Mouse (Mus musculus): ENCODE results near the gene Smad3.

The Smad3 gene

GRCm38 (mm10) chr9:63744595-63744994 lies 13.2 kb downstream of the Smad3 start:
- DNase-seq, result no peak

GRCm38 (mm10) chr9:63743775-63744174 lies 14.0 kb downstream of the Smad3 start:
- DNase-seq, result no peak

- DNase-seq, result no peak
These were observed 14.7 kb downstream of the Smad3 start for GRCm38 (mm10) chr9:63742887-63743660.

- DNase-seq, result no peak
These were observed 15.5 kb downstream of the Smad3 start for GRCm38 (mm10) chr9:63742318-63742717.

GRCm38 (mm10) chr9:63741792-63742191 lies 16.0 kb downstream of the Smad3 start:
- DNase-seq, result no peak

- DNase-seq, result peak; percentile 72
These were observed 17.4 kb downstream of the Smad3 start for GRCm38 (mm10) chr9:63740320-63740841.

GRCm38 (mm10) chr9:63738830-63739229 lies 19.0 kb downstream of the Smad3 start:
- DNase-seq, result peak; percentile 85

GRCm38 (mm10) chr9:63738086-63738701 lies 19.6 kb downstream of the Smad3 start:
- DNase-seq, result peak; percentile 49

- DNase-seq, result peak; percentile 82
These were observed 20.3 kb downstream of the Smad3 start for GRCm38 (mm10) chr9:63737426-63737931.

- peak; percentile 54 for DNase-seq
These were observed 23.5 kb downstream of the Smad3 start for GRCm38 (mm10) chr9:63734261-63734660.

- DNase-seq, result no peak
These were observed 25.1 kb downstream of the Smad3 start for GRCm38 (mm10) chr9:63732700-63733099.

GRCm38 (mm10) chr9:63731114-63731828 lies 26.5 kb downstream of the Smad3 start:
- DNase-seq, result no peak

GRCm38 (mm10) chr9:63728969-63729368 lies 28.8 kb downstream of the Smad3 start:
- no peak for DNase-seq

- DNase-seq, result no peak
These were observed 30.7 kb downstream of the Smad3 start for GRCm38 (mm10) chr9:63727070-63727469.

- DNase-seq, result peak; percentile 35
These were observed 31.4 kb downstream of the Smad3 start for GRCm38 (mm10) chr9:63726088-63727010.

- DNase-seq, result no peak
These were observed 33.0 kb downstream of the Smad3 start for GRCm38 (mm10) chr9:63724750-63725149.

- DNase-seq, result no peak
These were observed 34.9 kb downstream of the Smad3 start for GRCm38 (mm10) chr9:63722918-63723317.

- DNase-seq, result no peak
These were observed 35.4 kb downstream of the Smad3 start for GRCm38 (mm10) chr9:63722350-63722749.

GRCm38 (mm10) chr9:63721573-63722275 lies 36.1 kb downstream of the Smad3 start:
- DNase-seq, result peak; percentile 40

- peak; percentile 79 for DNase-seq
These were observed 37.1 kb downstream of the Smad3 start for GRCm38 (mm10) chr9:63720715-63721114.

- peak; percentile 38 for DNase-seq
These were observed 37.9 kb downstream of the Smad3 start for GRCm38 (mm10) chr9:63719770-63720440.
